Mouse (Mus musculus) heart, embryonic 12.5 days (tissue): ENCODE results near the gene Btbd2. TPM values are rescaled to one million over a fixed set of nuclear protein-coding genes. Genes with fewer than 3 reads are reported as not detected.
A peak's percentile ranks its signal among the peaks of the same experiment; 100 is the strongest.

ENCODE experiments used
- ATAC-seq: fragments of 200-750 bp; cut with Nextera tagmentation; 2 replicates; pipeline ENCODE4 v1.8.0; 2017; ENCODE audit warnings: moderate TSS enrichment, moderate library complexity; ENCODE audit not compliant: insufficient number of reproducible peaks, low FRiP score
- H3K27ac ChIP-seq: fragments of 300-500 bp; sonication (generic); 2 replicates; pipeline ENCODE4 v1.5.1; 2016; ENCODE audit warnings: mild to moderate bottlenecking, moderate library complexity; ENCODE audit not compliant: poor library complexity, severe bottlenecking
- H3K27me3 ChIP-seq: fragments of 300-500 bp; sonication (generic); replicated peaks from 2 replicates; pipeline ENCODE4 v1.6.1; 2016; ENCODE audit warnings: mild to moderate bottlenecking, moderate library complexity
- H3K36me3 ChIP-seq: fragments of 300-500 bp; sonication (generic); 2 replicates; pipeline ENCODE4 v1.6.1; 2016; ENCODE audit warnings: mild to moderate bottlenecking, moderate library complexity
- H3K4me1 ChIP-seq: fragments of 300-500 bp; sonication (generic); replicated peaks from 2 replicates; pipeline ENCODE4 v1.6.1; 2016; ENCODE audit warnings: mild to moderate bottlenecking
- H3K4me2 ChIP-seq: fragments of 300-500 bp; sonication (generic); 2 replicates; pipeline ENCODE4 v1.6.1; 2016; ENCODE audit warnings: mild to moderate bottlenecking, moderate library complexity
- H3K4me3 ChIP-seq: fragments of 300-500 bp; sonication (generic); 2 replicates; pipeline ENCODE4 v1.5.1; 2016; ENCODE audit warnings: mild to moderate bottlenecking
- H3K9ac ChIP-seq: fragments of 300-500 bp; sonication (generic); 2 replicates; pipeline ENCODE4 v1.6.1; 2016; ENCODE audit warnings: mild to moderate bottlenecking, moderate library complexity
- H3K9me3 ChIP-seq: fragments of 300-500 bp; sonication (generic); replicated peaks from 2 replicates; pipeline ENCODE4 v1.6.1; 2016; ENCODE audit warnings: mild to moderate bottlenecking, moderate library complexity
- WGBS: fragments of 180-500 bp; shearing (Covaris S2); methylation state at CpG from one replicate; pipeline ENCODE4 v1.1.7; 2016; 5-methylcytosine and 5-hydroxymethylcytosine counted together
- polyA plus RNA-seq: library from polyadenylated mRNA; unstranded; fragments of >200 nt; fragmentation: Nextera tagmentation; extraction: Ambion mirVana; gene quantifications from 2 replicates; pipeline ENCODE4 v1.2.1, GENCODE M21; 2016

Btbd2 gene
- polyA plus RNA-seq, 1 experiment from 2014 or later = 64.9 TPM

DNA sequence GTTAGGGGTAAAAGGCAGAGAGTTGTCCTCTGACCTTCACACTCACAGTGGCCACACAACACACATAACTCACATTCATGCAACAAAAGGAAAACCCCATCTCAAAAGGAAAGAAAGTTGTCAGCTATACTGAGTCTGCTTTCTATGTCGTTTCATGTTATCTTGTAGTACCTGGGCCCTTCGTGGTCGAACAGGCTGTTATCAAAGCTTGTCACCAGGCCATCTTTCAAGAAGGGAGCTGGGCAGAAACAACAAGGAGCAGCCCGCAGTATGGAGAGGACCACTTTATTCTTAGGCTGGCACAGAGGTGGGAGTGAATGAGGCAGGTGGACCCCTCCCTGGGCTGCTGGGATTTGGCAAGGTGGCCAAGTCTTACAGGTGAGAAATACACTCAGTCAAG lies 28.1 kb upstream of the Btbd2 start:
- Histone ChIP-seq H3K36me3 (peaks cover 51% of the 10 kb centered on the region), H3K9ac (no peak overlapping the region), H3K4me1 (peaks cover 3% of the 10 kb centered on the region), H3K4me3 (no peak overlapping the region), H3K27ac (no peak overlapping the region), H3K9me3 (no peaks in the 10 kb centered on the region), H3K27me3 (no peaks in the 10 kb centered on the region), H3K4me2 (no peak overlapping the region)
- ATAC-seq = no peak; the same call in 1 of the 2 replicates
- WGBS = 36% methylated on average over 4 of the region's 4 CpGs

GRCm38 (mm10) chr10:80684214-80684613 lies 27.3 kb upstream of the Btbd2 start:
- Histone ChIP-seq H3K9ac (no peak overlapping the region), H3K27me3 (no peaks in the 10 kb centered on the region), H3K9me3 (no peaks in the 10 kb centered on the region), H3K36me3 (peaks cover 43% of the 10 kb centered on the region), H3K4me1 (peaks cover 11% of the 10 kb centered on the region), H3K27ac (no peak overlapping the region), H3K4me3 (no peak overlapping the region), H3K4me2 (no peak overlapping the region)
- ATAC-seq = no peak; the same call in 1 of the 2 replicates
- WGBS = 57% methylated on average over 6 of the region's 6 CpGs

DNA sequence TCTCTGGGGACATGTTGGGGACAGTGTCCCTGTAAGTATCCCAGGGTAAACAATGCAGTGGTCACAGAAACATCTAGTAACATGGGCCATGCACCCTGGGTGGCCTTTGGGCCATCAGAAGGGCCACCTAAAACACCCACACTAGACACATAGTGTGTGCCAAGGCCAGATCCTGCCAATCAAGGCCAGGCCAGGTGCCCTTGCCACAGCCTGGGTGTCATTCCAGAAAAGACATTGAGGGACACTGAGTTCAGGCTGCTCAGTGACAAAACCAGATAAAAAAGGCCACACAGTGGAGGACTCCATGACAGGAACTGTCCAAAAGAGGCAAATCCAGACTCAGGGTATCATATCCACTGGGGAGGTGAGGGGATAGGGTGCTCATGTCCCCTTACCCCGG lies 26.8 kb upstream of the Btbd2 start:
- H3K4me2 ChIP-seq = no peak overlapping the region
- no peak overlapping the region for H3K4me3 ChIP-seq
- H3K27me3 ChIP-seq = no peaks in the 10 kb centered on the region
- no peaks in the 10 kb centered on the region for H3K9me3 ChIP-seq
- no peak overlapping the region for H3K27ac ChIP-seq
- peaks cover 16% of the 10 kb centered on the region for H3K4me1 ChIP-seq
- WGBS = 92% methylated on average over 1 of the region's 1 CpGs
- H3K36me3 ChIP-seq = peaks cover 42% of the 10 kb centered on the region
- H3K9ac ChIP-seq = no peak overlapping the region
- ATAC-seq = no peak

DNA sequence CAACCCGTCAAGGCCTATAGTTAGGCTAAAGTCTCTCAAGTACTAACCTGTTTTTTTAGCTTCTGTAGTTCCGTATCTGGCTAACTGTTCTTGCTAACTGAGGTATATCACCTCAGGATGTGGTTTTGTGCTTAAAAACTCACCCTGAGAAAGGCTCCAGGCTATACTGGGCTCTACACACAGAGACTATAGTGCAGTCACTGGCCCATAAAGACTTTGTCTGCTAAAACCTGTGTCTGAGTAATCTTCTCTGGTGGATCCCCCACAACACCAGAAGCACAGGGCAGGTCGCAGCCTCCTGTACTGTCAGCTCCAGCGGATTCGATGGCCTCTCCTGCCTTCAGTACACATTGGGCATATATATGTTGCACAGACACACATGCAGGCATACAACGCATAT lies 25.1 kb upstream of the Btbd2 start:
- H3K9me3 ChIP-seq = no peaks in the 10 kb centered on the region
- no peak for ATAC-seq
- WGBS = 93% methylated on average over 6 of the region's 6 CpGs
- no peak overlapping the region for H3K9ac ChIP-seq
- H3K27ac ChIP-seq = no peak overlapping the region
- no peak overlapping the region for H3K4me2 ChIP-seq
- H3K27me3 ChIP-seq = no peaks in the 10 kb centered on the region
- H3K4me3 ChIP-seq = no peak overlapping the region
- H3K4me1 ChIP-seq = peaks cover 33% of the 10 kb centered on the region
- H3K36me3 ChIP-seq = peaks cover 34% of the 10 kb centered on the region

DNA sequence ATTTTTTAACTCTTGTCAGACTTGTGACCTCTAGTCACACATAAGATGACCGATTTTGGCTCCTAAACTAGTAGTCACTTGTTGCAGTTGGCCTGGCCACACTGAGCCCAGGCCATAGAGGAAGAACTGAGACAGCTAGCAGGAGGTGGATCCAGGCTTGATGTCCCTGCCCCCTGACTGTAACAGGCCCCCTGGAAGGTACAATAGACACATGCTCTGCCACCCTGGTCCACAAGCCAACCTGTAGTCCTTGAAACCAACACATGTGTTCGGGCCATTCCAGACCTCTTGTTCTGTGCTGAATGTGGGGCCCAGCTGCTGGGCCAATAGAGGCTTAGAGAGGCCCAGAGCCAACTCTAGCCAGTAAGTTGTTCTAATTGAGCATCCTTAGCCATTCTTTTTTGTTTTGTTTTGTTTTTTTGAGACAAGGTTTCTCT lies 23.4 kb upstream of the Btbd2 start:
- peak overlapping the region; percentile 99; the same call in 1 of the 2 replicates for H3K27ac ChIP-seq
- WGBS = 75% methylated on average over 2 of the region's 2 CpGs

GRCm38 (mm10) chr10:80679556-80680259 lies 22.8 kb upstream of the Btbd2 start:
- 47% methylated on average over 9 of the region's 9 CpGs for WGBS
- Histone ChIP-seq H3K4me3 (no peak overlapping the region), H3K9me3 (no peaks in the 10 kb centered on the region), H3K36me3 (peaks cover 11% of the 10 kb centered on the region; the same call in 1 of the 2 replicates), H3K9ac (0 out of 2 replicates have a peak overlapping the region, but pooled peaks have one; percentile 85), H3K4me2 (no peak overlapping the region), H3K4me1 (peaks cover 38% of the 10 kb centered on the region), H3K27ac (peak overlapping the region; percentile 99), H3K27me3 (no peaks in the 10 kb centered on the region)
- ATAC-seq = no peak

More for the DNA sequence above, 23.4 kb upstream of the Btbd2 start:
- Histone ChIP-seq H3K4me2 (no peak overlapping the region), H3K27me3 (no peaks in the 10 kb centered on the region), H3K4me1 (peaks cover 34% of the 10 kb centered on the region), H3K4me3 (no peak overlapping the region), H3K36me3 (peaks cover 16% of the 10 kb centered on the region), H3K9ac (no peak overlapping the region), H3K9me3 (no peaks in the 10 kb centered on the region)
- ATAC-seq = no peak

DNA sequence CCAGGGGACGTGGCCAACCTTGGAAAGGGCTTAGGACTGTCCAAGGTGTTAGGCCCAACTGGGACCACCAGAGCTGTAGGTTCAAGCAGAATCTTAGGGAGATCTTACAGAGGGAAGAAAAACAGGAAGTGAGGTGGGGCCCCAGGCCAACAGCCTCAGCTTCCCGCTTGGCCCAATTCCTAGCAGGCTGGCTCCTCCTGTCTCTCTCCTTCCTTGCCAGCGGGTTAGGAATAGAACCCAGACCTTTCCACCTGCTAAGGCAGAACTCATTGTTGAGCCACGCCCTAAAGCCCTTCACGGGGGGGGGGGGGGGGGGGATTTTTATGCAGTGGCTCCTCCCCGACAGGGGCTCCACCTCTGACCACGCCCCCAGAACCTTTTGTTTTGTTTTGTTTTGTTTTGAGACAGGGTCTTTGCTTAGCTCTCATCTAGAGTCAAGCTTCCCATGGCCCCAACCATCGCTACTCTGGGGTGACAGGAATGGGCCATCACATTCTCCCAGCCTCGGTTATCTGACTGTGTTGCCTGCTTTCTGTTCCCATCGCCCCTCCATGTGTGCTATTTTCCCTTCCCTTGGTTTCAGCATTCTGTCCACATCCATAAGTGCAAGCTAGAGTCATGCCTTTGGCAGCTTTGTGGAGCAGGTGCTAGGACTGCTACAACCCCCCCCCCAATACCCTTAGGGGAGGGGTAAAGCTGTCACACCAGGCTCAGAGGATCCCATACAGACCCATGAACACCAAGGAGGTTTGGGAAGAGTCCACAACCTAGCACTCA lies 21.9 kb upstream of the Btbd2 start:
- peaks cover 47% of the 10 kb centered on the region for H3K4me1 ChIP-seq
- H3K9me3 ChIP-seq = no peaks in the 10 kb centered on the region
- WGBS = 47% methylated on average over 10 of the region's 10 CpGs
- H3K4me2 ChIP-seq = peak overlapping the region; percentile 84
- 0 out of 2 replicates have a peak, but pooled peaks have one; percentile 6 for ATAC-seq
- H3K27me3 ChIP-seq = no peaks in the 10 kb centered on the region
- peaks cover 5% of the 10 kb centered on the region; the same call in 1 of the 2 replicates for H3K36me3 ChIP-seq
- peak overlapping the region; percentile 83; the same call in 1 of the 2 replicates for H3K4me3 ChIP-seq
- H3K9ac ChIP-seq = peak overlapping the region; percentile 85
- H3K27ac ChIP-seq = peak overlapping the region; percentile 99

- Histone ChIP-seq H3K27ac (peak within 1 kb of the TSS; percentile 99), H3K9me3 (no peaks in the 10 kb centered on the region), H3K27me3 (no peaks in the 10 kb centered on the region), H3K36me3 (peaks cover 4% of the 10 kb centered on the region), H3K9ac (peak within 1 kb of the TSS; percentile 85), H3K4me2 (peak within 1 kb of the TSS; percentile 84), H3K4me1 (peaks cover 55% of the 10 kb centered on the region), H3K4me3 (peak within 1 kb of the TSS; percentile 83)
- ATAC-seq = peak; percentile 57
- whole genome bisulfite sequencing = 6% methylated on average over 8 of the region's 8 CpGs
Measured at GRCm38 (mm10) chr10:80677942-80678436, 21.1 kb upstream of the Btbd2 start, which contains the start of gene Mknk2. Gene Mknk2, minus strand, starts transcription at chr10:80678112.

DNA sequence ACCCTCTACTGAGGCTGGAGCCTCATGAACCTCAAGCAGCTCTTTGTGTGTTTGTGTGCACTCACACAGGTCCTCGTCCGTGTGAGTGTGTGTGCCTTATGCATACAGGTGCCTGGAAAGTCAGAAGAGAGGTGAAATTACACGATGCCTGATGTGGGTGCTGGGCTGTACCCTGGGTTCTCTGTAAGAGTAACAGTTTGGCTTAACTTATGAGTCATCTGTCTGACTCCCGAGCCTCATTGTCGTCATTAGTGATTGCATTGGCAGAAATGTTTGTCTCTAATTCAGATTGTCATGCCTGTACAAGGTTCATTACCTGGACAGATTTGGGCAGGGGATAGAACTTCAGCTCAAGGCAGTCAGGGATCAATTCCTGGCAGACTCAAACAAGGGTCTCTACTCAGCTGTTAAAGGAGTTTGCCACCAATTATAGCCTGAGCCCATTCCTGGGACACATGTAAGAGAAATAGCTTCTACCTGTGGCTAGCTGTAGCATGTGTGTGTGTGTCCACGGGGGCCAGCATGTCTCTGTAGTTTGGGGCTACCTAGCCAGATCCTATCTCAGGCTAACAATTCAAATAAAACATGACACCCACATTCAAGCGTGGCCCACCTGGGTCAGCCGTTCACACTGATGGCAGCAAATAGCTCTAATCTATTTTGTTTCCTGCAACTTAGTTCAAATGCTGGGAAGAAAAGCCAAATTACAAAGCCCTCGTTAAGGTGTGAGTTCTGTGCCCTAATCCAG lies 20.4 kb upstream of the Btbd2 start:
- WGBS = 30% methylated on average over 9 of the region's 9 CpGs
- H3K4me1 ChIP-seq = peaks cover 62% of the 10 kb centered on the region
- peak overlapping the region; percentile 83 for H3K4me3 ChIP-seq
- H3K4me2 ChIP-seq = peak overlapping the region; percentile 84
- H3K27me3 ChIP-seq = no peaks in the 10 kb centered on the region
- no peaks in the 10 kb centered on the region for H3K9me3 ChIP-seq
- ATAC-seq = no peak
- peak overlapping the region; percentile 85 for H3K9ac ChIP-seq
- H3K27ac ChIP-seq = peak overlapping the region; percentile 99
- peaks cover 11% of the 10 kb centered on the region for H3K36me3 ChIP-seq

DNA sequence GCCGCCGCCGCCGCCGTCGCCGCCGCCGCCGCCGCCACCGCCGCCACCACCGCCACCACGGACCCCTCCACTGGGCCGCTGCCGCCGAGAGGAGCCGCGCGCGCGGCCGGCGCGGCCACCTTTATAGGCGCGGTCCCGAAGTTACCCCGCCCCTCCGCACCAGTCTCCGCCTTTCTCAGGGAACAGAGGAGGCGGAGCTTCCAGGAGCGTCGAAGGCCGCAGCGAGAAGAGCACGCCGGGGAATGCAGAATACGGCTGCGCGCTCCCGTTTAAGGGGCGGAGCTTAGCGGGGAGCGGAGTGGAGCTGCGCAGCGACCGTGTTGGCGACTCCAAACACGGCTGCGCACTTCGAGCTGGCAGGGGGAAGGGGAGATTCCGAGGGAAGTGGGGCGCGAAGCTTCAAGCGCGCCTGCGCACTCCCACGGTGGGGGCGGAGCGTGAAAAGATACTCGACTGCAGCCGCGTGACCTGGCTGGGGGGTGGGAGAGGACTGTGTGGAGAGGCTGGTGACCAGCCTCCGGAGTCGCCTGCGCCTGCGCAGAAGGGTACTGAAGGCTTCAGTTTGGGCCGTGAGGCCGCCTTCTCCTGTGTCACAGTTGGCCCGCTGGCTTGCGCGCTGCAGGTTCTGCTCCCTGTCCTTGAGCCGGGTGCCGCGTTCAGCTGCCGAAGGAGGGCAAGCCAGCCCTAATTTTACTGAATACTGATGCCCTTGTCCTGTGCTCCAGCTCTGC lies 19.5 kb upstream of the Btbd2 start:
- Histone ChIP-seq H3K4me3 (peak overlapping the region; percentile 83), H3K27ac (peak overlapping the region; percentile 99), H3K9ac (peak overlapping the region; percentile 95), H3K4me2 (peak overlapping the region; percentile 84), H3K4me1 (peaks cover 72% of the 10 kb centered on the region), H3K27me3 (no peaks in the 10 kb centered on the region), H3K36me3 (peaks cover 19% of the 10 kb centered on the region), H3K9me3 (no peaks in the 10 kb centered on the region)
- peak; percentile 90 for ATAC-seq
- WGBS = under 1% methylated on average over 73 of the region's 78 CpGs
